Comparison of ENCODE assay signal across 15 mouse cellular contexts in genomic region chr5:132492040-132492439, GRCm38 (mm10). TPM values are rescaled to one million over a fixed set of nuclear protein-coding genes. Genes with fewer than 3 reads are reported as not detected.
DNase-seq lines count a peak whose midpoint lies in the region; ATAC-seq lines count a peak whose summit lies in the region.
"Had no signal": no experiment of that assay in that cellular context is flagged by ENCODE, and none has a peak within 500 bp of the region (broad histone marks: within the 10 kb centered on the region; RNA-seq: fewer than 3 reads in every experiment).

No protein-coding gene starts in this region.

- no peaks in the 10 kb centered on the region for H3K36me3 ChIP-seq in intestine, embryonic 15.5 days
- H3K36me3 ChIP-seq: forebrain, embryonic 12.5 days; limb, embryonic 15.5 days had no signal

- DNase-seq in adrenal gland, adult 2 months = peak; percentile 45
- DNase-seq in adrenal gland, postnatal 4 days (ENCODE audit: low spot score in 2 of 2) = no peak
- peak; percentile 51 to 70 for DNase-seq in heart, adult 18-20 months
- DNase-seq in heart, postnatal 25 days (ENCODE audit: low spot score) = no peak
- DNase-seq in cerebellum, adult 8-10 months = peak; percentile 41
- DNase-seq in layer of hippocampus, adult 9-11 months = no peak
- DNase-seq in left cerebral cortex, adult 9 months (ENCODE audit: low spot score in 2 of 2) = no peak
- DNase-seq: gastrocnemius, postnatal 10 days; kidney, adult 11 months; lung, adult 18-20 months; thymus, adult 2 months had no signal

- intact Hi-C loops in heart, postnatal 25 days (cut with DNase I) = no loop called here

- H3K27me3 ChIP-seq in intestine, embryonic 15.5 days (replicated peaks) = no peaks in the 10 kb centered on the region
- H3K27me3 ChIP-seq: forebrain, embryonic 12.5 days; limb, embryonic 15.5 days had no signal

- H3K4me2 ChIP-seq in intestine, embryonic 15.5 days (replicated peaks) = no peak overlapping the region
- H3K4me2 ChIP-seq: forebrain, embryonic 12.5 days; limb, embryonic 15.5 days had no signal

- H3K9me3 ChIP-seq in intestine, embryonic 15.5 days = no peaks in the 10 kb centered on the region
- H3K9me3 ChIP-seq: forebrain, embryonic 12.5 days; limb, embryonic 15.5 days had no signal

- H3K27ac ChIP-seq in intestine, embryonic 15.5 days = no peak overlapping the region
- H3K27ac ChIP-seq: forebrain, embryonic 12.5 days; limb, embryonic 15.5 days had no signal

- H3K4me3 ChIP-seq in intestine, embryonic 15.5 days (replicated peaks) = no peak overlapping the region
- H3K4me3 ChIP-seq: forebrain, embryonic 12.5 days; limb, embryonic 15.5 days had no signal

- ATAC-seq in intestine, embryonic 15.5 days = 0 out of 2 replicates have a peak, but pooled peaks have one; percentile 37

- peaks cover 13% of the 10 kb centered on the region for H3K4me1 ChIP-seq in intestine, embryonic 15.5 days (replicated peaks)

- H3K9ac ChIP-seq in intestine, embryonic 15.5 days = no peak overlapping the region
- H3K9ac ChIP-seq: forebrain, embryonic 12.5 days; limb, embryonic 15.5 days had no signal

RNA-seq across cellular contexts. Expression of gene Auts2, which starts 51.1 kb away (rescaled TPM):
- 10 to 100 TPM; 20.2 to 46.3 TPM for total RNA-seq in adrenal gland, adult 2 months (2021)
- 31.0 and 51.6 TPM in 2 replicates for polyA plus RNA-seq in adrenal gland, adult 2 months (2012; rRNA removed)
- total RNA-seq in adrenal gland, postnatal 4 days (2021) = 10 to 100 TPM; 72.9 to 80.5 TPM
- 10 to 100 TPM; 24.3 to 29.9 TPM for total RNA-seq in heart, adult 18-20 months (2021)
- 10 to 100 TPM; 33.6 to 43.8 TPM for total RNA-seq in heart, postnatal 25 days (2021)
- polyA plus RNA-seq in intestine, embryonic 15.5 days (2015; fragmentation: Nextera tagmentation; extraction: Ambion mirVana) = 19.0 and 21.2 TPM in 2 replicates
- total RNA-seq: monocyte, adult 5-6 weeks had no signal

Comparison
In these comparisons a context has a peak if more than half of its experiments do, and no peak if none do; other contexts are left out.
1. DNase-seq: peak in adrenal gland, adult 2 months (single experiment), heart, adult 18-20 months (2 of 2) and cerebellum, adult 8-10 months (single experiment); none in adrenal gland, postnatal 4 days (0 of 2), heart, postnatal 25 days (single experiment), layer of hippocampus, adult 9-11 months (single experiment) and left cerebral cortex, adult 9 months (0 of 2).